Mouse (Mus musculus) forebrain, embryonic 11.5 days (tissue): ENCODE results near the gene Sstr3. TPM values are rescaled to one million over a fixed set of nuclear protein-coding genes. Genes with fewer than 3 reads are reported as not detected.

ENCODE experiments used
- ATAC-seq: fragments of 200-750 bp; cut with Nextera tagmentation; replicated peaks from 2 replicates; pipeline ENCODE4 v1.8.0; 2017; ENCODE audit warnings: moderate TSS enrichment; ENCODE audit not compliant: low FRiP score
- DNase-seq: peaks from one replicate; pipeline ENCODE4 v3.0.0-alpha.2; 2017; ENCODE audit warnings: low spot score
- H3K27ac ChIP-seq: fragments of 300-500 bp; sonication (generic); 2 replicates; pipeline ENCODE4 v1.5.1; 2014; ENCODE audit warnings: low read depth, low read length
- H3K27me3 ChIP-seq: fragments of 300-500 bp; sonication (generic); 2 replicates; pipeline ENCODE4 v1.6.1; 2014; ENCODE audit warnings: mild to moderate bottlenecking, low read length, mixed read lengths; ENCODE audit not compliant: control insufficient read depth, insufficient read depth
- H3K36me3 ChIP-seq: fragments of 300-500 bp; sonication (generic); 2 replicates; pipeline ENCODE4 v1.6.1; 2014; ENCODE audit warnings: mild to moderate bottlenecking, low read length, moderate library complexity, mixed read lengths; ENCODE audit not compliant: control insufficient read depth, insufficient read depth
- H3K4me1 ChIP-seq: fragments of 300-500 bp; sonication (generic); replicated peaks from 2 replicates; pipeline ENCODE4 v1.6.1; 2014; ENCODE audit warnings: low read length, mixed read lengths; ENCODE audit not compliant: control insufficient read depth, insufficient read depth
- H3K4me2 ChIP-seq: fragments of 300-500 bp; sonication (generic); 2 replicates; pipeline ENCODE4 v1.6.1; 2014; ENCODE audit warnings: low read depth, mild to moderate bottlenecking, low read length, moderate library complexity, mixed read lengths; ENCODE audit not compliant: severe bottlenecking
- H3K4me3 ChIP-seq: fragments of 300-500 bp; sonication (generic); 2 replicates; pipeline ENCODE4 v1.5.1; 2014; ENCODE audit warnings: low read depth, low read length
- H3K9ac ChIP-seq: fragments of 300-500 bp; sonication (generic); 2 replicates; pipeline ENCODE4 v1.6.1; 2014; ENCODE audit warnings: low read length
- H3K9me3 ChIP-seq: fragments of 300-500 bp; sonication (generic); 2 replicates; pipeline ENCODE4 v1.6.1; 2016; ENCODE audit warnings: low read length, mixed read lengths; ENCODE audit not compliant: control insufficient read depth
- WGBS: fragments of 180-500 bp; shearing (Covaris S2); extraction: QIAGEN DNeasy Blood & Tissue Kit; methylation state at CpG from one replicate; pipeline ENCODE4 v1.1.7; 2014; 5-methylcytosine and 5-hydroxymethylcytosine counted together
- polyA plus RNA-seq: library from polyadenylated mRNA; unstranded; fragments of >200 nt; fragmentation: Nextera tagmentation; extraction: Ambion mirVana; gene quantifications from 2 replicates; pipeline ENCODE4 v1.2.1, GENCODE M21; 2014

Gene Sstr3
- polyA plus RNA-seq, 1 experiment from 2014 or later: not detected

DNA sequence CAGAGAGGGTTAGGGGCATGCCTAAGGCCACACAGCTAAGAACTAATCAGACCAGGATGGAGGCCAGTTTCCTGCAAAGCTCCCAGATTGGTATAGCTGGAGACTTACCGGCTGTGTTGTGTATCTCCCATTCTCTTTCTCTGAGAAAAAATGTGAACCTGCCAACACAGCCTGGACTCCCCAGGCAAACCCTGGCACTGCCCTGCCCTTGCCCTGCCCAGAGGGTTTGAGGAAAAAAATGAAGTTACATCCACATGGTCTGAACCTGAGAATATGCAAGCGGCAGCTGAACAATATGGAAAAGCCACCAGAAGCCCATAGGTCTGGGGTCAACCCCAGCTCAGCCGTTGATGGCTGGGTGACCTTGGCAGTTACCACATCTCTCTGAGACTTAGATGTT lies 55.2 kb downstream of the Sstr3 start:
- ATAC-seq (no peak), DNase-seq (no peak)
- Histone ChIP-seq H3K9ac (no peak overlapping the region), H3K4me3 (no peak overlapping the region), H3K9me3 (no peaks in the 10 kb centered on the region), H3K4me1 (no peaks in the 10 kb centered on the region), H3K27ac (no peak overlapping the region), H3K4me2 (no peak overlapping the region), H3K36me3 (no peaks in the 10 kb centered on the region), H3K27me3 (no peaks in the 10 kb centered on the region)
- WGBS: 88% methylated on average over 3 of the region's 3 CpGs

DNA sequence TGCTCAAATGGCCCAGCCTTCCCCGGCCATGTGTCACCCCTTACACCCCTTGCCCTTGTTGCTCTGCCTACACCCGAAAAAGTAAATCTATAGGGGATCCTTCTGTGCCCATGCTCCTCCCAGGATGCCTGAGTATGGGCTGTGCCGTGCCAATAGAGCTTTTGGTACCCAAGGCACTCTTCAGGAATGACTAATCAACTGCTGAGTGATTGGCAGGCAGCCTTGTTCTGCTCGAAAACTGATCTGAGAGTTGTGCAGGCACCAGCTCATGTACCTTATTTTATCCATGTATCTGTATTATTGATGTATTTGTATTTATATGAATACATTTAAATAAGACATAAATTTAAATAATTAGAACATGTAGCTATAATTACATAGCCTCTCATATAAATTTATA lies 57.4 kb downstream of the Sstr3 start:
- DNase-seq: no peak
- no peak for ATAC-seq
- WGBS: 67% methylated on average over 4 of the region's 4 CpGs

More for the DNA sequence above, 57.4 kb downstream of the Sstr3 start:
- Histone ChIP-seq H3K9ac (no peak overlapping the region), H3K4me1 (no peaks in the 10 kb centered on the region), H3K4me2 (no peak overlapping the region), H3K27me3 (no peaks in the 10 kb centered on the region), H3K4me3 (no peak overlapping the region), H3K27ac (no peak overlapping the region), H3K9me3 (no peaks in the 10 kb centered on the region), H3K36me3 (no peaks in the 10 kb centered on the region)

Other genes starting within 250 kb of the Sstr3 start
- gene Csf2rb2, start 239.0 kb downstream of the Sstr3 start, polyA plus RNA-seq: 0.17 and 0.40 TPM in 2 replicates
- gene Csf2rb, start 218.9 kb downstream of the Sstr3 start, polyA plus RNA-seq: 1.7 and 2.2 TPM in 2 replicates
- not detected in 2 replicates for gene Tex33, start 148.8 kb downstream of the Sstr3 start, polyA plus RNA-seq
- gene Tst, start 138.8 kb downstream of the Sstr3 start, polyA plus RNA-seq: 10.4 and 11.9 TPM in 2 replicates
- 2.7 and 4.2 TPM in 2 replicates for gene Mpst, start 138.3 kb downstream of the Sstr3 start, polyA plus RNA-seq
- 67.9 and 76.7 TPM in 2 replicates for gene Kctd17, start 116.1 kb downstream of the Sstr3 start, polyA plus RNA-seq
- gene Tmprss6, start 76.1 kb downstream of the Sstr3 start, polyA plus RNA-seq: 0.31 and 0.79 TPM in 2 replicates
- gene Il2rb, start 49.4 kb downstream of the Sstr3 start, polyA plus RNA-seq: 0.07 TPM in 1 of 2 replicates, not detected in the other
- gene C1qtnf6, start 13.3 kb downstream of the Sstr3 start, polyA plus RNA-seq: 10.0 and 12.1 TPM in 2 replicates
- 5.7 and 9.4 TPM in 2 replicates for gene Rac2, start 28.1 kb upstream of the Sstr3 start, polyA plus RNA-seq
- gene Cyth4, start 52.4 kb upstream of the Sstr3 start, polyA plus RNA-seq: 1.9 and 2.0 TPM in 2 replicates
- gene Elfn2, start 174.1 kb upstream of the Sstr3 start, polyA plus RNA-seq: 0.08 and 0.20 TPM in 2 replicates
- 108 and 113 TPM in 2 replicates for gene Mfng, start 228.8 kb upstream of the Sstr3 start, polyA plus RNA-seq